Mouse (Mus musculus) myocyte (in vitro differentiated cells): Measurements from ENCODE around the gene Syt1.

Experiments
- CEBPB ChIP-seq: IDR thresholded peaks from 2 replicates; pipeline ENCODE4 v1.6.1; 2011; ENCODE audit warnings: mild to moderate bottlenecking, moderate library complexity; ENCODE audit not compliant: poor library complexity, insufficient read depth, severe bottlenecking
- E2F4 ChIP-seq: IDR thresholded peaks from one replicate; pipeline ENCODE4 v1.6.1; 2011; ENCODE audit warnings: mild to moderate bottlenecking, control low read depth, moderate library complexity; ENCODE audit not compliant: insufficient read depth
- MAX ChIP-seq: IDR thresholded peaks from one replicate; pipeline ENCODE4 v1.6.1; 2011; ENCODE audit warnings: low read depth, mild to moderate bottlenecking, control low read depth
- MYOD1 ChIP-seq, 3 experiments: IDR thresholded peaks; one replicate each; pipeline ENCODE4 v1.6.1; 2011; ENCODE audit warnings: control low read depth in 2 of 3, low read depth in 2 of 3, mild to moderate bottlenecking in 2 of 3, moderate library complexity in 1 of 3; ENCODE audit not compliant: insufficient read length in 2 of 3, control insufficient read depth in 1 of 3
- MYOG ChIP-seq, 3 experiments: IDR thresholded peaks; one replicate each; pipeline ENCODE4 v1.6.1; 2011; ENCODE audit warnings: control low read depth in 2 of 3, low read depth in 2 of 3, mild to moderate bottlenecking in 2 of 3; ENCODE audit not compliant: insufficient read length in 2 of 3, control insufficient read depth in 1 of 3, insufficient read depth in 1 of 3
- POLR2A ChIP-seq: IDR thresholded peaks from one replicate; pipeline ENCODE4 v1.6.1; 2011; ENCODE audit warnings: low read depth, mild to moderate bottlenecking, control low read depth, moderate library complexity; ENCODE audit not compliant: insufficient read length
- POLR2AphosphoS2 ChIP-seq: IDR thresholded peaks from one replicate; pipeline ENCODE4 v1.6.1; 2011; ENCODE audit warnings: low read depth, control low read depth; ENCODE audit not compliant: insufficient read length
- REST ChIP-seq: IDR thresholded peaks from one replicate; pipeline ENCODE4 v1.6.1; 2011; ENCODE audit warnings: mild to moderate bottlenecking, control low read depth, moderate library complexity; ENCODE audit not compliant: insufficient read depth, insufficient read length
- SRF ChIP-seq: IDR thresholded peaks from one replicate; pipeline ENCODE4 v1.6.1; 2011; ENCODE audit warnings: low read depth; ENCODE audit not compliant: control insufficient read depth, insufficient read length
- TCF12 ChIP-seq: IDR thresholded peaks from one replicate; pipeline ENCODE4 v1.6.1; 2011; ENCODE audit warnings: mild to moderate bottlenecking, control low read depth; ENCODE audit not compliant: poor library complexity, insufficient read depth, severe bottlenecking
- USF1 ChIP-seq: IDR thresholded peaks from one replicate; pipeline ENCODE4 v1.6.1; 2011; ENCODE audit warnings: low read depth, mild to moderate bottlenecking, control low read depth, moderate library complexity

- TF ChIP-seq POLR2A: no peak
- no peak for TF ChIP-seq E2F4
- TF ChIP-seq POLR2AphosphoS2: no peak
- no peak for TF ChIP-seq CEBPB
- no peak for TF ChIP-seq TCF12
- no peak for TF ChIP-seq USF1
- TF ChIP-seq MYOD1 (IDR thresholded peaks at IDR 0.05; ENCODE audit: control insufficient read depth in 1 of 3, insufficient read length in 2 of 3, low read depth in 2 of 3): no peak
- TF ChIP-seq REST: no peak
- no peak for TF ChIP-seq MYOG (IDR thresholded peaks at IDR 0.05; ENCODE audit: control insufficient read depth in 1 of 3, insufficient read depth in 1 of 3, insufficient read length in 2 of 3, low read depth in 2 of 3)
- TF ChIP-seq MAX: no peak
- no peak for TF ChIP-seq SRF
Observed at GRCm38 (mm10) chr10:108619217-108619616, 391.6 kb downstream of the Syt1 start.
